Mouse (Mus musculus) heart, postnatal 25 days (tissue): ENCODE data around the gene 2810004N23Rik. TPM values are rescaled to one million over a fixed set of nuclear protein-coding genes. Genes with fewer than 3 reads are reported as not detected.

Source experiments
- DNase-seq: peaks from one replicate; pipeline ENCODE4 v3.0.0; 2022; ENCODE audit warnings: low spot score
- intact Hi-C: fragments of 180-260 bp; cut with DNase I; formaldehyde crosslinking; loops from one replicate; pipeline ENCODE4 v1.15.1; 2025
- total RNA-seq, 2 experiments: library from RNA; stranded (reverse); gene quantifications; 2 replicates each; pipeline ENCODE4 v1.2.3; 2021

The 2810004N23Rik gene
- total RNA-seq, 2 experiments from 2014 or later, result 39.7 to 45.5 TPM

DNA sequence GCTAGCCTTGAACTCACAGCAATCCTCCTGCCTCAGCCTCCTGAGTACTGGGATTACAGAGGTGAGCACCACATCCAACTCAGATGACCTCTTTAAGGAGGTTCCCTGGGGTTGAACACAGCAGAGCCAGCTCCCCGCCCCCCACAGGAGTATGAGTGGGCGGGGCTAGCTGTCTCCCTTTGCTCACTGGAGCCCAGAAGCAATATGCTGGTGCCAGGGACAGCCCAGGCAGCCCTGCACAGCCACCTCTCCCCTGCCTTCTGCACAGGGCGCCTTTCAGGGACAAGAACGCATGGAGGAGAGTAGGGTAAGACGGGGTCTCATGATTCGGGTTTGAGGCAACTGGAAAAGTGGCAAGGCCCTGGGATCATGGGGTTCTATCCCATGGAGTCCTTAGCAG lies 31.4 kb downstream of the 2810004N23Rik start:
- intact Hi-C loops, result no loop called here
- DNase-seq, result no peak

DNA sequence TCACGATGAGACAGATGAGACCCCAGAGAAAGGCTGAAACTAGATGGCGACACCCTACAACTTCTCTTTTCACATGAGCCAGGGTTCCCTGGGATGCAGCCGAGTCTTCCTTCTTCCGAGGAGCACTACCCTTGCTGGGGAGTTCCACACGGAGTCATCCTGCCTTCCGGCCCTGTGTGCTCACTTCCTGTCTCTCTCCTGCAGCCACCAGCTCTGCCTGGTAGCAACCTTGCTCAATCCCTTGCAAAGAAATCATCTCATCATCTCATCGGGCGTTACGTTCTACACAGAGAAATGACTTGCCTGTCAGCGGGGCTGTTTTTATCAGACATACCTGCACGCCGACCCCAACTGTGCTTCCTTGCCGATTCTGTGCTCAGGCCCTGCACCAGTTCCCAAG lies 32.9 kb downstream of the 2810004N23Rik start:
- intact Hi-C loops, result no loop called here
- no peak for DNase-seq

DNA sequence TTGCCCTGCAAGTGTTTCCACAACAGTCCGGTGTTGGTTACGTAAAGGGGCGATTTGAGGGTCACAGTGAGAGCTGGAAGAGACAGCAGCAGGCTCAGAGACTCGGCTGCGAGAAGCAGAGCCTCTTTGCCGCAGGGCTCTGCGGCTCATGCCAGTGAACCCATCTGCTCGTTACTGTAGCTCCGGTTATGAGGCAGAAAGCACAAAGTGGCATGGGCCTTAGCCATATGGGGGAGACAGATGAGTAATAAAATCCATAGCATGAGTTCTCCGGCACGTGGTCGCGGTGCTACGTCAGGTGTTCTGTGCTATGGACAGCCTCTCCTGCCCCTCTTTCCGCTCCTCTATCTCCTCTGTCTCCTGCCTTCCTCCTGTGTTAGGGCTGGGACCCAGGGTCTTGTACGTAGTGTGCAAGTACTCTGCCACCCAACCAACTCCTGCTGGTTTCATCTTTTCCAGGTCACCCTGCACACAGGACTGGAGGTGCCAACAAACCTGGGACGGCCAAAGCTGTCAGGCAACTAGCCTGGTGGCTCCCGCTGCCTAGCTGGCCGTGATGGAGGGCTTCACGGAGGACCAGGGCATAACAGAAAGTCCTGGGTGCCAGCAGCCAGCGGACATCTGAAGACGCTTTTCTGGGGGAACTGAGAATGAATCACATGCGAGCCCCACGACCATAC lies 34.2 kb downstream of the 2810004N23Rik start:
- intact Hi-C loops, result loop anchor here (5.0 kb wide), 2 partner anchors 91 to 211 kb away; no protein-coding TSS in a partner anchor

DNA sequence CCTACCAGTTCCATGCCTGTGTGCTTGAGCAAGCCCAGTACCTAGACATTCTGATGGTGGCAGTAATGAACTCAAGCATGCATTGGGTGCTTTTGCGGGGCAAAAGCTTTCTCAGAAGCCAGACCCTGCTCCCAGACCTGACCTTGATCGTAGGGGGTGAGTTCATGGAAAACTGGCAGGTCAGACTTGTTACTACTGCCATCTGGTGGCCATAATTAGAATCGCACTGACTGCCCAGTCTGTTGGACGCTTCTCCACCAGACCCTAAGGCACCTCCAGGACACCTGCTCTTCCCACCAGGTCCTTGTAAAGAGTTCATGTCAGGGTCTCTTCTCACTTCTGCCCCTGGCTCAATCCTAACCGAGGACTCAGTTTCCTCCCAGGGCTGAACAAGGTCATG lies 35.5 kb downstream of the 2810004N23Rik start:
- intact Hi-C loops, result loop anchor here (5.0 kb wide), 2 partner anchors 90 to 210 kb away; no protein-coding TSS in a partner anchor

More for the DNA sequence above, 34.2 kb downstream of the 2810004N23Rik start:
- DNase-seq, result no peak

DNA sequence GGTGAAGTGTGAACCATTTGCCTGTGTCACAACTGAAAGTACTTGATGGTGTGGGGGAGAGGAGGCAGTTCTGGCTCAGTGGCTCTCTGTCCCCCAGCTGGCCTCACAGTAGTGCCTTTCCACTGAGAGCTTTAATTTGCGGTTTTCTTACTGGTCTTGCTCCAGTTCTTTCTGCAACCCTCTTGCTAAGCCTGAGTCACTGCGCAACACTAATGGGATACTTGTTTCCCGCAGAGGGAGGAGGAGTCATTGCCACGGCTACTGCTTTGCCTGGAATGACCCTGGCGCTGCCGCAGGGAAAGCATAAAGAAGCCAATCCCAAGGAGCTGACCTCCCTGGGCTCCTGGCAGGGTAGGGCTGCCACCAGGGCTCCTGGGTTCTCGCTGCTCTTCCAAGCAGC lies 36.3 kb downstream of the 2810004N23Rik start:
- intact Hi-C loops, result loop anchor here (5.0 kb wide), 2 partner anchors 89 to 209 kb away; no protein-coding TSS in a partner anchor
- no peak for DNase-seq

More for the DNA sequence above, 35.5 kb downstream of the 2810004N23Rik start:
- no peak for DNase-seq

DNA sequence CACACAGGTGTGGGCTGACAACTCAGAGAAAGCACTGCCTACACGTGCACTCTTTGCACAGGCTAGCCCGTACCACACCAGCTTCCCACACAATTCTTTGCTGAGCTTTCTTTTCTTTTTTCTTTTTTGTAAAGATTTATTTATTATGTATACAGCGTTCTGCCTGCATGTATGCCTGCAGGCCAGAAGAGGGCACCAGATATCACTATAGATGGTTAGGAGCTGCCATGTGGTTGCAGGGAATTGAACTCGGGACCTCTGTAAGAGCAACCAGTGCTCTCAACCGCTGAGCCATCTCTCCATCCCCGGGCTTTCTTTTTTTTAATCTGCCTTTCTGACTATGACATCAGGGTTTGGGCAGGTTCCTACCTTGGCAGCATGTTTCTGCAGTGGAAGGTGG lies 39.4 kb downstream of the 2810004N23Rik start:
- intact Hi-C loops, result no loop called here
- DNase-seq, result no peak

DNA sequence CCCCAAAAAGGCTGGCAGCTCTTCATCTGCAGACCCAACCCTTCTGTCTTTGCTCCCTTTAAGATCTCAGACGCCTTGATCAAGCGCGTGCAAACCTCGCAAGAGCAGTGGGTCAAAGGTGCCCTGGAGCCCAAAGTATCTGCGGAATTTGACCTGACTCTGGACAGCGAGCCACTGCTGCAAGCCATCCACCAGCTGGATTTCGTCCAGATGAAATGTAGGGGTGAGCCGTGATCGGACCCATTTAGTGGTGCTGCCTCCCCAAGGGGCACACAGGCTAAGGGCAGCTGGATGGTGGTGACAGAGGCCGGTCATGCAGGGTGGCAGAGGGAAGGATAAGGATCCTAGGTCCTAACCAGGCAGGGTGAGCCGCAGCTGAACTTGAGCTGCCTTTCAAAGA lies 42.8 kb downstream of the 2810004N23Rik start:
- no peak for DNase-seq
- intact Hi-C loops, result no loop called here

DNA sequence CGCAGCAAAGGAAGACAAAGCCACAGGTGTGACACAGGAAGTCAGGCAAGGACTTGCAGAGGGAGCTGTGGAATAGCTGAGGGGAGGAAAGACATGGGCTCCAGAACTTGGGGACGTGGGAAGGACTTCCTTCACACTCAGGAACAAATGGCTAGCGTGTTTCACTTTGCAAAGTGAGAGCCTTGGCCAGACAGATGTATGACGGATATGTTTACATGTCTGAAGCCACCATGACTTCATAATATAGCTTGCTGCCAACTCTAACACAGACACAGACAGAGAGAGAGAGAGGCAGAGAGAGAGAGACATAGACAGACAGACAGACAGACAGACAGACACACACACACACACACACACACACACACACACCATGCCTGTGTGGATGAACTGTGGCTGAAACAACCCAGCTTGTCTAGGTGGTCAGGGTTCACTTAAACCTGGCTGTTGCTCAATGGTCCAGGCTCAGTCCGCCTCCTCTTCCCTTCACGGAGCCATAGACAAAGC lies 43.3 kb downstream of the 2810004N23Rik start:
- intact Hi-C loops, result no loop called here
- no peak for DNase-seq

DNA sequence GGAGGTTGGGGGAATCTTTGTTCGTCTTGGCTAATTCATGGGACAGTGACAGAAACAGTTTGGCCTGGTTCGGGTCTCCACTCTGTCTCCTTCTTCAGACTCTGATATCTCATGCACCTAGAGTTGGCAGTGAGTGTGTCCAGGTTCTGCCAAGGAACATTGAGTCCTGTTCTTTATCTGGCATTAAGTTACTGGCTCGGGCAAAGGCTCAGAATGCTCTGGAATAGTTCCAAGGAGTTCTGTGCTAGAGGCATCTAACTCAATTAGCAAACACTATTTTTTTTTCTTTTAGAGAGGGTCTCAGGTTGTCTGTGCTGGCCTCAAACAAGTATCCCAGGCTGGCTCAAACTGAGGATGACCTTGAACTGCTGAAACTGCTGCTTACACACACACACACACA lies 45.6 kb downstream of the 2810004N23Rik start:
- intact Hi-C loops, result no loop called here
- no peak for DNase-seq

DNA sequence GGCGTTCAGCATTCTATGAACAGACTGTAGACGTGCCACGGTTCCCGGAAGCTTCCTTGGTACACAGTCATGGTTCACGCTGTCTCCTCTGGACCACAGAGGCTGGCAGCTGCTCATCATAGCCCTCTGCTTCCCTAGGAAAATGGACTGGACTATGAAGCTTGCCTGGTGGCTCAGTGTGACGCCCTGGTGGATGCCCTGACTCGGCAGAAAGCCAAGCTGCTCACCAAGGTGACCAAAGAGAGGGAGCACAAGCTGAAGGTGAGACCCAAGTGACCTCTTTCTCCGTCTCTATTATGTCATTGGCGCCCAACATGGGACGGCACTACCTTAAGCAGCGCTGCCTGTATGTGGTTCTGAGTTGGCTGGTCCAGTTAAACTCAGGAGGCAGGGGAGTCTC lies 46.1 kb downstream of the 2810004N23Rik start:
- intact Hi-C loops, result no loop called here
- DNase-seq, result no peak

DNA sequence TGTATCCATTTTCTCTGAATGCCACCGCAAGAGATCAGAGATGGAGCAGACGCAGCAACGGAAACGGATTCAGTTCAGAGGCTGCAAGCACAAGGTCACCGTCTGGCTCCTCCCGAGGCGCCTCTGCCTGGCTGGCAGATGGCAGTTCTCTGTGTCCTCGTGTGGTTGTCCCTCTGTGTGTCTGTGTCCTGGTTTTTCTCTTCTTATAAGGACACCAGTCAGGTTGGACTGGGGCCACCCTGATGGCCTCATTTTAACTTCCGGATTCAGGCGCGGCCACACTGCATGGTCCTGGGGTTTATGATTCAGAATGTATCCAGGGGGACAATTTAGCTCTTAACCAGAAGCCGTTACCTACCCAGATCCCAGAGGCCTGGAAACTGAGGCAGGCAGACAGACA lies 47.0 kb downstream of the 2810004N23Rik start:
- DNase-seq, result no peak
- intact Hi-C loops, result no loop called here

DNA sequence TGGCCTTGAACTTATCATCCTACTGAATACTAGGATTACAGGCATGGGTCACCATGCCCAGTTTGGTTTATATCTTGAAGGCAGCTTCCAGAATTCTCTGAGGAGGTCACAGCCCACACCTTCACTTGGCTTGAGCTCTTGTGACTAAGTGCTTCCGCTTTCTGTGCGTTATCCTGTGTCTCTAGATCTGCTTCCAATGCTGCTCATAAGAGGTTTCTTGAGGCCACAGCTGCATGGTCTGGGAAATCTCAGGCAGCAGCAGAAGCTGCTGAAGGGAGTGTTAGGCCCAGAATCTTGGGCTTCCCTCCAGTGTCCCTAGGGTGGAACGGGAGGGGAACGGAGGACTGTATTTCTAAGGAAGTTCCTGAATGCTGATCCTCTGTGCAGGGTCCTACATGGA lies 49.6 kb downstream of the 2810004N23Rik start:
- intact Hi-C loops, result no loop called here
- no peak for DNase-seq

DNA sequence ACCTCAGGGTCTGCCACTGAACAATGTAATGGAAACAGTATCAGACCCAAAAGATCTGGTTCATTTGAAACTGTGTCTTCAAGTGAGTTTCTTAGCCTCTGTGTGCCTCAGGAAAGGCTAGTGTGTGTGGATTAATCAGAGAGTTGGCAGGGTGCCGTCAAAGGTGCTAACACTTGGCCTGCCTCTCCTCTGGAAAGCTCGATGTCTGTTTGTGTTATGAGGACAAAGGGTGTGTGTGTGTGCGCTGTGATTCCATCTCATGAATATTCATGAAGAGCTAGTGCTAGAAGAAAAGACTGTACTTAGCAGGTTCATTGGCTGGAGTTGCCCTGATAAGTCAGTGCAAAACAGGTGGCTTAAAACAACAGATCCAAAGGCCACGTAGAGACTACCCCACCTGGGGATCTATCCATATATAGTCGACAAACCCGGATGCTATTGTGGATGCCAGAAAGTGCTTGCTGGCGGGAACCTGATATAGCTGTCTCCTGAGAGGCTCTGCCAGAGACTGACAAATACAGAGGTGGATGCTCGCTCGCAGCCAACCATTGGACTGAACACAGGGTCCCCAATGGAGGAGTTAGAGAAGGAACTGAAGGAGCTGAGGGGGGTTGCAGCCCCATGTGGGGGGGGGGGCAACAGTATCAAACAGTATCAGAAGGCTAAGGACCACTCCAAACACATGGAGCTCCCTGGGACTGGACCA lies 52.1 kb downstream of the 2810004N23Rik start:
- DNase-seq, result no peak
- intact Hi-C loops, result no loop called here

DNA sequence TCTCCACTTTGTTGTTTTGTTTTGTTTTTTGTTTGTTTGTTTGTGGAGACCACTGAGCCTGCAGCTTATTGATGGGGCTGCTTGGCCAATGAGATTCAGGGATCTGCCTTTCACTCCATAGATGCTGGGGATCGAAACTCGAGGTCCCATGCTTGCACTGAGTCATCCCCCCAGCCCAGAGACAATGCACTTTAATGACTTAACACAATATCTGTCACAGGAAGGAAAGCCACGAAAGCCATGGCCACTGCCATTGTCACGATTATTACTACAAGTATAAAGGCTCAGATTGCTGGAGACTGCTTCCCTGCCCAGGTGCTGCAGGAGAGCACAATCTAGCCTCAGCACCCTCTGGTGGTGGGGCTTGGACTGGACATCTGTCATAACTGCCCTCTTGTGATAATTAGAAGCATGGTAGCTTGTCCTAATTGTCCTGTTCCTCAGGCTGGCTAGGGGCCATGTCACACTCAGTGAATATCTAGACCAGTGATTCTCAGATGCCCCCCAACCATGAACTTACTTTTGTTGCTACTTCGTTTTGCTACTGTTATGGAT lies 52.8 kb downstream of the 2810004N23Rik start:
- DNase-seq, result no peak
- intact Hi-C loops, result no loop called here

DNA sequence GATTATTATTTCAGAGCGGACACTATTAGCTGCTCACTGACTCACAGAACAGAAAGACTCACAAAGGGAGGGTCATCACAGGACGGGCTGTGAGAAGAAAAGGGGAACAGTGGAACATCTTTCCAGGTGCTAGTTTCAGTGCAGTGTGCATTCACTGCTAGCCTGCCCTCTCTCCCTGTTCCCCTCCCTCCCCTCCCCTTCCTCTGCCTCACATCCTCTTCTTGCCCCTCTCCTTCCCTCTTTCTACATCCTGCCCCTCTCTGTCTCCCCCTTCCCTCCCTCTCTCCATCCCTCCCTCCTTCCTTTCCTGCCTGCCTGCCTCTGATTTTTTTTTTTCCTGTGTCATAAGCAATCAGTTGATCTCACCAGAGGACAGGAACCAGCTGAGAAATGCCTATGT lies 53.5 kb downstream of the 2810004N23Rik start:
- intact Hi-C loops, result no loop called here
- no peak for DNase-seq

DNA sequence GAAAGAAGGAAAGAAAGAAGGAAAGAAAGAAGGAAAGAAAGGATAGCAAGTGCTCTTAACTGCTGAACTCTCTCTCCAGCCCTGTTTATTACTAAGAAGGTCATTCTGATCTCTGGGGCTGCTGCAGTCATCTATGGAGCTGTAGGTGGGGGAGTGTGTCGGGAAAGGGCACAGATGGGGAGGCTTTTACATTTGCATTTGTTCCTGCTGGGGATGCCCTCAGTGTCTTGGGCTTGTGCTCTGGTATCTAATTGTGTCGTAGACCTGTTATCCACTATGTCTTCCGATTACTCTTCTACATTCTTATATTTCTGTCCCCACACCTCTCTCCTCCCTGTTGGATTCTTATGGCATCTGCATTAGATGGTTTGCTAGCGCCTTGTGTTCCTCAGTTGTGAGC lies 56.9 kb downstream of the 2810004N23Rik start:
- no peak for DNase-seq
- intact Hi-C loops, result no loop called here

DNA sequence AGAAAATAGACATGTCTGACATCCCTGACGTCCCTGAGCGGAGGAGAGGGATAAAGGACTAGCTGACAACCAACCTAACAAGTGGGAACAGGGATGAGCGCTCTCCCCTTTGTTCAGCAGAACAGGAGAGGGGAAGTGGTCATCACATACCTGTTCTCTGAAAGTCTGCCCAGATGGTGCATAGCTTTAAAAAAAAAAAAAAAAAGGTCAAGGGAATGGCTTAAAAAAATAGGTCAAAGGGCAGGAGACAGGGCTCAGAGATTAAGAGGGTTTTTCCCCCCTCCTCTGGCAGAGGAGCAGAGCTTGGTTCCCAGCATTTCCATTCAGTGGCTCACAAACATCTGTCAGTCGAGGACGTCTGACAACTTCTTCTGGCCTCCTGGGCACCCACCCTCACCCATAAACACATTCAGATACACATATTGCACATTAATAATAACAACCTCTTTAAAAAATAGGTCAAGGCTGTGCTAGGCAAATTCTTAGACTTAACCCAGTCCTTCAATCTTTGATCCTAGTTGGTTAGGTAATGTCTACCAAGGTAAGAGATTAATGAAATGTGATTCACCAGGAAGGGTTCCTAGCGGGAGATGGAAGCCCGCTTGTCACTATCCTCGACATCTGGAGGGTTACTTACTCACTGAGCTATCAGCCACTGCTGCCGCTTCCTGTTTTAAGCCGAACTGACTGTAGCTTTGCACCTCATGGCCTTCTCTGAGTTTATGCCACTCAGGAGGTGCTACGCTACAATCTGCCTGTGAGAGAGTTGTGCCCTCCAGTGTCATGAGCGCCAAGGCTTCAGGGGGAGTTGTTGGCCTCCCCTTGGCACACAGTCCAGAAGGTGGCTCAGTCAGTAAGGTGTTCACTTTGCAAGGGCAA lies 58.9 kb downstream of the 2810004N23Rik start:
- intact Hi-C loops, result no loop called here
- no peak for DNase-seq

DNA sequence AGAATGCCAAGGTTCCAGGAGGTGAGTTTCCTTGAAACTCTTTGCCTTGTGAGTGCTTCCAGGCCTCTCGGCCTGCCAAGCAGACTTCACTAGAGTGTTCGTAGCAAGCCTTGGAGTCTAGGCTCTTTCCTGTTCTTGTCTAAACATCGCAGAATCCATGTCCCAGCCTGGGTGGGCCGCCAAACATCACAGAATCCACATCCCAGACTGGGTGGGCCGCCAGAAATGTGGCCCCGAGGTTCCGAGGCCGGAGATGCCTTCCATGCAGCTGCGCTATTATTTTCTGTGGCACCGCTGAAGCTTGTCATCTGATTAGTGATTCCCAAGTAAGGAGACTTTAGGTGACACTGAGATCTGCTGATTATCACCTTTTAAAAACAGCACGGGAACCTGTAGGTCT lies 62.4 kb downstream of the 2810004N23Rik start:
- DNase-seq, result no peak
- intact Hi-C loops, result no loop called here

DNA sequence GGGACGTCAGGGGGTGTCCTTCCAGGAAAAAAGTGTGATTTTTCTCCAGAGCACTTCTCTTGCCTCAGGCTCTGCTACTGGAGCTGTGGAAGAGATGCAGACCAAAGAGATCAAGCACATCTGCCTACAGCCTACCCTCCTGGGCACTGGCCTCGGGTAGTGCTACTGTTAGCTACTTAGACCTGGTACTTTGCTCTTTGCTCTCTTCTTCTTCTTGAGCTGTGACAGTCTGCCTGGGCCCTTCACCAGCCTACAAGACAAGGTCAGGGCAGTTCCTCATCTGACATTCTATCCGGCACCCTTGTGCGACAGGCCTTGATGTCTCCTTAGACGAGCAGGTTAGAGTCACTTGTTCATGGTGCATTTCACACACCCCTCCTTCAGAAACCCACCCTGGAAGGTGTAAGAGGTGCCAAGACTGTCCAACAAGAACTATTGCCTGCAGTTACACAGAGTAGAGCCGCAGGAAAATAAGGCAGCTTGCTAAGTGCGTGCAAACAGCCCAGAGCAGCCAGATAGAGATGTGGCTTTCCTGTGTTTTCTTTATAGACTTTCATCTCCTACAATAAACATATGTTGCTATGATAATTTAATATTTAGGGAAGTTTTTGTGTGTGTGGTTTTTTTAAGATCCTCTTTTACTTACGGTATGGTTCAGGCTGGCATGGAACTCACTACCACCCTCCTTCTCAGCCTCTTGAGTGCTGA lies 67.0 kb downstream of the 2810004N23Rik start:
- no peak for DNase-seq
- intact Hi-C loops, result no loop called here

DNA sequence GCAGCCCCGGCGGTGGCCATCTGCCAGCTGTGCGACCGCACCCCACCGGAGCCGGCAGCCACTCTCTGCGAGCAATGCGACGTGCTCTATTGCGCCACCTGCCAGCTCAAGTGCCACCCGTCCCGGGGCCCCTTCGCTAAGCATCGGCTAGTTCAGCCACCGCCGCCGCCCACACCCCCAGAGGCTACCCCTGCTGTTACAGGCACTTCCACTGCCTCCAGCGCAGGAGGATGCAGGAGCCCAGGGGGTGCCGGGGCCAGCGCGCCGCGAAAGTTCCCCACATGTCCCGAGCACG lies 68.5 kb downstream of the 2810004N23Rik start:
- intact Hi-C loops, result no loop called here
- no peak for DNase-seq
